Mouse (Mus musculus) left cerebral cortex, postnatal 14 days (tissue): ENCODE data around the gene Timd2. TPM values are rescaled to one million over a fixed set of nuclear protein-coding genes. Genes with fewer than 3 reads are reported as not detected.
"Not testable (repeated sequence)": the region's sequence is repeated elsewhere in the genome, so short reads cannot be mapped to it uniquely, and the experiment has no call there.

Experiments used
- DNase-seq, 2 experiments: peaks; one replicate each; pipeline ENCODE4 v3.0.0; 2021 to 2022; ENCODE audit warnings: low spot score in 2 of 2, mixed read lengths in 1 of 2
- intact Hi-C: fragments of 180-260 bp; cut with DNase I; formaldehyde crosslinking; loops from one replicate; pipeline ENCODE4 v1.15.1; 2025
- long read RNA-seq, 2 experiments: library from polyadenylated mRNA; stranded (forward); transcript quantifications; one replicate each; pipeline ENCODE4 v2.0.0; 2021
- total RNA-seq, 2 experiments: library from RNA; stranded (reverse); gene quantifications; 2 replicates each; pipeline ENCODE4 v1.2.3; 2021

Gene Timd2
- total RNA-seq, result not detected
- long read RNA-seq, experiment 1, result 0 reads
- long read RNA-seq, experiment 2, result 0 reads

DNA sequence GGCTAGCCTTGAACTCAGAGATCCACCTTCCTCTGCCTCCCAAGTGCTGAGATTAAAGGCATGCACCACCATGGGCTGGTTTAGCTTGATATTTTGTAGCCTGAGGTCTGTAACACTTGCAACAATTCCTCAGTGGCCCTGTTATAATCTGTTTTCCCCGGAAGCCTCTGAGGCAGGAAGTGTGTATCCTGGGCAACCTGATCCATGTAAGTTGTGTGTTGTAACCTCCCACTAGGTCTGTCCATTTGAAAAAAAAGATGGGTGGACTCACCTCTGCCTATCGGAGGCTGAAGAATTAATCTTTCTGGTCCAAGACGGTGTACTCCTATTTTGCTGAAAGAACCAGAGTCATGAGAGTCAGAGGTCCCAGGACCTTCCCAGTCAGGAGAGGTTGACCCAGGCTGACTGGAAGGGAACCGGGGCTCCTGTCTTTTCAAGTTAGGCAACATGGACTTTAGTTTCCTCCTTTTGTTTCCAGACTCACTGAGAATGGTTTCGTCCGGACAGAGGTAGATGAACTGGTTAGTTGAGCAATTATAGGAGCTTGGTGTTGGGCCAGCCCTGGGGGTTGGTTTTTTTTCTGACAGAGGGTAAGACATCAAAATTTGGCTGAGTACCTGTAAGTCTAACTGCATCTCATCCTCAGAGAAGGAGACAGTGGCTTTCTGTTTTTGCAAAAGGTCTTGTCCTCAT is at the start of gene Timd2:
TSS of gene Timd2 (minus strand) at position 398 of the 693 bp plus-strand sequence.
- intact Hi-C loops, result no loop called here
- DNase-seq, result no peak

DNA sequence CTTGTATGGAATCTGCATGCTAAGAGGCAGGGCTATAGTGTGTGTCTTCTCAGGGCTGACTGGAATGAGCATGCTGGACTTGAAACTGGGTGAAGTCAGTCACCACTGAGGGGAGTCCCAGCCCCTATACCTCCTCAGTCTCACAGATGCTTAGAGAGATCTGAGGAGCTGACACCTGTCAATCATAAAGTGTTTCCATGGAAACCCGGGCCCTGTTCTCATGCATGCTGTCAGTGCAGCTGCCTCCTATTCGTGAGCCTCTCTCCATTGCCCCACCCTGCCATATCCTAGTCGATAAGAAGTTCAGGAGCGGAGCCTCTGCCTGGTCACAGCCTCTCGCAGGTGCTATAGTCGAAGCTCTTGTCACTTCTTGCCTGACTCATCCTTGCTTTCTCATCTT is 48.9 kb upstream of the Timd2 start:
- intact Hi-C loops, DNase-seq: not testable (repeated sequence)

DNA sequence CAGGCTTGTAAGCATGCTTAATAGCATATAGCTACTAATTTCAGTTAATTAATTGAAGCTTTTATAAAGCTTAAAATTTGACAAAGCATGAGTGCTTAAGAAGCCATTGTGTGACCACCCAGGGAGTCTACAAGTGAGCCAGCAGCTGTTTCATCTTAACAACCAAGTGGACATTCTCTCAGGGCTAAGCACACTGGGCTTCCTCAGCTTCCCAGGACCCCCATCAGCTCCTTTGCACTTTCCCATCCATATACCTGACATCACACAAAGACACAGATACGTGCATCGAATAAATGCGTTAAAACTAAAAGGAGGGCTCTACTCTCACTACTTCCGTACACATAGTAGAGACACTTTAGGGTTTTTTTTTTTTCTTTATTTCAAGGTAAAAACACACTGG is 47.8 kb upstream of the Timd2 start:
- intact Hi-C loops, result no loop called here
- DNase-seq, result no peak

DNA sequence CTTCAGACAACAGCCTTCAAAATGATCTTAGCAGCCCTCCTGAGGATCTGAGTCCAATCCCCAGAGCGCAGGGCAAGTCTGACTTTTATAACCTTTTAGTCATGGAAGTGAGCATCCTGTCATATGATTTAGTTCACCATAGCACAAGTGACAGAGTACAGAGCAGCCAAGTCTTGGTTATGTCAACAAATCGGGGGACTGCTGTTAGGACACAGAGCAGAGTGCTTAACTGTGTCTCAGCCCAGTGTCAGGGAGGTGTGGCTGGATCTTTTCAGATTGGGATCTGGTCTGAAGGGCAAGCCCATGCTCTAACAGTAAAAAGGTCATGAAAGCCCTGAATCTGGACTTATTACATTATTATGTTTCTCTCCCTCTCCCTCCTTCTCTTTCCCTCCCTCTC is 46.8 kb upstream of the Timd2 start:
- DNase-seq, result no peak
- intact Hi-C loops, result no loop called here

DNA sequence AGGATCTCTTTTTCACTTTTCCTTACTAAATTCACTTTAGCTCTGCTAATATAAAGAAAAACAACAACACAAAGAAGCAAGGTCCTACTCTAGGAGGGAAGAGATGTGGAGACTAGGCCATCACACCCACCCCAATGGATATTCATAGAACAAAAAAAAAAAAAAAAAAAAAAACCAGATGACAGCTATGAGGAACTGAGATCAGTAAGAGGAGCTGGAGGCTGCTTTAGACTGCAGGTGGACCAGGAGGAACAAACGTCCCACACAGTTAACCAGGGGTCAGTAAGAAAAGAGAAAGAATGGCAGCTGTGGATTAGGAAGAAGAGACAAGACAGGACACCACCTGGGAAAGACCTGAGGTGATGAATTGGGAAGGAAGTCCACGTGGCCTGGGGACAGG is 41.1 kb upstream of the Timd2 start:
- DNase-seq, result no peak
- intact Hi-C loops, result no loop called here

DNA sequence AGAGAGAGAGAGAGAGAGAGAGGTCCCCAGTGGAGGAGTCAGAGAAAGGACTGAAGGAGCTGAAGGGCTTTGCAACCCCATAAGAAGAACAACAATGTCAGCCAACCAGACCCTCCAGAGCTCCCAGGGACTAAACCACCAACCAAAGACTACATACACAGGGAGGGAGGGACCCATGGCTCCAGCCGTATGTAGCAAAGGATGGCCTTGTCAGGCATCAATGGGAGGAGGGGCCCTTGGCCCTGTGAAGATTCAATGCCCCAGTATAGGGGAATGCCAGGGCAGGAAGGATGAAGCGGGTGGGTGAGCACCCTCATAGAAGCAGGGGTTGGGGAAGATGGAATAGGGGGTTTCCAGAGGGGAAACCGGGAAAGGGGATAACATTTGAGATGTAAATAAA is 34.9 kb upstream of the Timd2 start:
- intact Hi-C loops, result no loop called here
- no peak for DNase-seq

DNA sequence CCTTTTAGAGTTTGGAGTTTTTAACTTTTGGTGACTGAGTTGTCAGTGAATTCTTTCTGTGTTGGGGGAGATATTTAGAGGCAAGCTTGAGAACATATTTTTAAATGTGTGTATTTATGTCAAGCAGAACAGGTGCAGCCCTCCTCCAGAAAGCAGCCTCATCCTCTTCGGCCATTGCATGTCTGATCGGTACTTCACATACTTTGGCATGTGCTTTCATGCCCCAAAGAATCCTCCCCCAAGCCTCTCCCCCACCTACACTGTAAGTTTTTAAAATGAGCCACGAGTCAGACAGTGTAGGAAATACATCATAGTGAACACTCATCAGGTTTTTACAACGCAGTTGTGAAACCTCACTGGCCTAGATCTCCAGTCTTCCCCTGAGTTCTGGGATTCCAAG is 34.0 kb upstream of the Timd2 start:
- intact Hi-C loops, result no loop called here
- DNase-seq, result no peak

DNA sequence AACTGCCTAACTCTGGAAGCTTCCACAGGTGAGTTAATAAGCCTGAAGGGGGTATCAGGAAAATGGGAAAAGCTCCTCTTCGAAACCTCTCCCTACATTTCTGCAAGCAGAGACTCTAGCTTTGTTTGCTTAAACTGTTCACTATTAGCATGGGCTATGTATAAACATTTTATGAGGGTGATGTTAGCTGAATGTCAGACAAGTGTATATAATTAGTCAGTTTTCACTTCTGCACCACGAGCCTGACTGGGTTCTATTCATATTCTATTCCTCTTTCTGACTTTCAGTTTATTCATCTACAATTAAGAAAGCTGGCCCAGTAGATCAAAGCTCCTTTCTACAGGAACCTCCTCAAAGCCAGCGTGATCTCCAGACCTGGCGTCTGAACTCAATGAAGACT is 32.6 kb upstream of the Timd2 start:
- intact Hi-C loops, result no loop called here
- DNase-seq, result no peak

DNA sequence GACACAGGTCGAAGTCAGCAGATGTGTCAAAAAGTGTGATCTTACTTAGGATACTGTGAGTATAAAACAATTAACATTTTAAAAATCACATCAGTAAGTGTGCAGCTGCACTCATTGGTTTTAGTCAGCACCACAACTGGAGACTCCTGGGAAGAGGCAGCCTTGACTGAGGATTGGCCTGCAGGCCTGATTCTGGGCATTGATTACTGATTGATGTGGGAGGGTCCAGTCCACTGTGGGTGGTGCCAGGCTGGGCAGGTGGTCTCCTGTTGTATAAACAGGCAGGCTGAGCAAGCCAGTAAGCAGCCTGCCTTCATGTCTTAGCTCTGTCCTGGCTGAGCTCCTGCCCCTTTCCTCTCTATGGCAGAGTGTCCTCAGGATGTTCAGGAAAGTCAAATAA is 28.2 kb upstream of the Timd2 start, which contains the start of gene Havcr1:
TSS of gene Havcr1 (plus strand) at position 5 of the 400 bp plus-strand sequence.
- intact Hi-C loops, DNase-seq: not testable (repeated sequence)

DNA sequence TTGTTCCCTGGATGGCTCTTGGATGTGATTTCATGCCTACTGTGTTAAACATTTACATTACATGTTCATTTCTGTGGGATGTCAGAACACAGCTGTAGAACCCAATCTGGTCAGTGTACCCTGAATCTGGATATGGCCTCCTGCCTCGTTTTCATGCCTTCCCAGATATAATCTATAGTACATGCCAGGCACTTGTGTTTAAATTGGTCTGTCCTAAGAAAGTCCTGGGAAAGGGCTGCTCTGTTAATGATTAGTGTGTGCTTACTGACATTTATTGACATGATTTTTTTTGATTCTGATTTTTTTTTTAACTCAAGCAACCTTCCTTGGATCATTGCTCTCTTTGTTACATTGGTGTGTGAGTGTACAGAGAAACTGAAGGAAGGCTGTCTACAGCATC is 27.8 kb upstream of the Timd2 start:
- intact Hi-C loops, result no loop called here
- DNase-seq, result no peak

DNA sequence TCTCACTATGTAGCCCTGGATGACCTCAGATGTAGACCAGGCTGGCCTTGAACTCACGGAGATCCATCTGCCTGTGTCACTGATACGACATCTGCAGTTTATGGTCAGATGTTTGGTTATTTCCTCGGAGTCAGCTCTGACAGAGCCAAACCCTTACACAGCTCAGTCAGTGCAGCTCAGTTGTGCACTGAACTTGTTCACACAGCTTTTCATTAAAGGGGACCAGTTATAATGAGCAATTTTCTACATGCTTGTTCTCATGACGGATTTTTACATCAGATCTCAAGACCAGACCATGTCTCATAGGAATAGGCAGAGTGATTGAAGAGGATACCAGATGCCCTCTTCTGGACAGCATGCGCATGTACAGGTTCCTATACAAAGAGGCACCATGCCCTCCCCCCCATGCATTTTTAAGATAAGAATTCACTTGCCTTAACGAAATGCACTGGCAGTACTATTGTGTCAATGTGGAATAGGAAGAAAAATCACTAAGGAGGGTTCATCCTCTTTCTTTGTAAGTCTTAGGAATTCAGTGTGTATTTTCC is 26.5 kb upstream of the Timd2 start:
- DNase-seq, result peak; percentile 34 to 55

DNA sequence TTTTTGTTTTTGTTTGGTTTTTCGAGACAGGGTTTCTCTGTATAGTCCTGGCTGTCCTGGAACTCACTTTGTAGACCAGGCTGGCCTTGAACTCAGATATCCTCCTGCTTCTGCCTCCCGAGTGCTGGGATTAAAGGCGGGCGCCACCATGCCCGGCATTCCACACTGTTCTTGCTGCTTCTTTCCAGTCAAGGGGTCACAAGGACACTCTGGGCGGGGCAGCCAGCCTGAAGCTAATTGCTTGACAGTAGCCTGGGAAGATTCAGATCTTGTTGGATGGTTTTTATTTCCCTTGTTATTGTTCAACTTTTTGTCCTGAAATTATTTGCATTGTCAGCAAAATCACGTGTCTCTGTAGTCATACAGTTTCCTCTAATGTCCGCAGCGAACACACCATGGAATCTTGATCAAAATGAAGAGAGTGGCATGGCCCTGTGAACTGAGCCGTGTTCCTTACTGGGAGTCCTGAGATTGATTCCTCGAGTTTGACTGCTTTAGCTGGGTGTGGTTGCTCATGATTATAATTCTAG is 24.7 kb upstream of the Timd2 start:
- no peak for DNase-seq
- intact Hi-C loops, result loop anchor here (2.0 kb wide), 1 partner anchor 287 kb away; no protein-coding TSS in a partner anchor

More for the DNA sequence above, 26.5 kb upstream of the Timd2 start:
- intact Hi-C loops, result loop anchor here (2.0 kb wide), 1 partner anchor 289 kb away; no protein-coding TSS in a partner anchor

DNA sequence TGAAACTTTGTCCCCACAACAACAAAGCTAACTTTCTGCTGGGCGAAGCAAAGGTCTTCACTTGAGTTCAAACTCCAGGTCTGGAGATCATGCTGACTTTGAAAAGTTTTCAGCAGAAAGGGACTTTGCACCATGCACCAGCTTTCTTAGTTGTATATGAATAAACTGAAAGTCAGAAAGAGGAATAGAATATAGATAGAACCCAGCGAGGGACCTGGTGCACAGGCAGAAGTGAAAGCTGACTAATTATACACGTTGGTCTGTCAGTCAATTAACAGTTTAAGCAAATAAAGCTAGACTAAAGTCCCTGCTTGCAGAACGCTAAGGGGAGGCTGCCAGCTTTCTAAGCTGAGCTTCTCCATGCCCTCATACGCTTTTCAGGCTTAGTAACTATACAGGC is 8.0 kb downstream of the Timd2 start:
- no peak for DNase-seq
- intact Hi-C loops, result no loop called here

DNA sequence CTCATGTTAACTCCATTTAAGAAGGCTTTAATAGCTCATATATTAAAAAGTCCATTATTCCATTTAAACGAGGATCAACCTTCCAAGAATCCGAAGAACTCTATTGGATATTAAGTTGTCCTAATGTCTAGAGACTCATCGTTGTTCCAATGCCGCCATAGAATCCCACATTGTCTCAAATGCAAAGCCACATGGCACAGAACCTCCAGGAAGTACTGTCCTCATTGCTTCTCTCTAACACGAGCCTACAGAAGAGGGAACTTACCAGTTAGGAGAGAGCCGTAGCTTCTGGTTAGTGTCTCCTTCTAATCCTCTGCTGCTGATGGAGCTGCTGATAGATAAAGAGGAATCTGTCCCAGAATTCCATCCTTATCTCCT is 8.6 kb downstream of the Timd2 start:
- intact Hi-C loops, result no loop called here
- no peak for DNase-seq

DNA sequence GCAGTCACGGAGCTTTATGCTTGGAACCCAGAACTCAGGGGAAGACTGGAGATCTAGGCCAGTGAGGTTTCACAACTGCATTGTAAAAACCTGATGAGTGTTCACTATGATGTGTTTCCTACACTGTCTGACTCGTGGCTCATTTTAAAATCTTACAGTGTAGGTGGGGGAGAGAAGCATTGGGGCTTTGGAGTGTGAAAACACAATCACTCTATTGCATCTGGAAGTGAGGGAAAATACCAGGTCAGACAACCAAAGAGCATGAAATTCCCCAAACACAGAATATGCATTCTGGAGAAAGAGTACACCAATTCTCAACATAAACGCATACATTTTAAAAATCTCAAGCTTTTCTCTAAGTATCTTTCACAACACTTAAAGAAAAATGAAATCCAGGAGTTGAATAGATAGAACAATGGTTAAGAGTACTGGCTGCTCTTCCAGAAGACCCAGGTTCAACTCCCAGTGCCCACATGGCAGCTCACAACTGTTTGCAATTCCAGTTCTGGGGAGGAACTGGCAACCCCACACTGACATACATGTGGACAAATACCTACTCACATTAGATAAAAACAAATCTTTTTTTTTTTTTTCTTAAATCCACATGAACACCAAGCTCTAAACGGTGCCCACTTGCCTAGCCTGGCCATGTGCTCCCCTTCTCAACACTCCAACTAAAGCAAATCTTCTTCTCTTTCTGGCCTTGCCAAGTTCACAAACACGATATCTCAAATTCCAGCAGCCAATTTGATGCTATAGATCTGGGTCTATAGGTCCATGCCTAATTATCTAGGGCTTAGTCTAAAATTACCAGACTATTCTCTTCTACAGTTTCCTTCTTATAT is 9.2 kb downstream of the Timd2 start:
- no peak for DNase-seq
- intact Hi-C loops, result no loop called here

DNA sequence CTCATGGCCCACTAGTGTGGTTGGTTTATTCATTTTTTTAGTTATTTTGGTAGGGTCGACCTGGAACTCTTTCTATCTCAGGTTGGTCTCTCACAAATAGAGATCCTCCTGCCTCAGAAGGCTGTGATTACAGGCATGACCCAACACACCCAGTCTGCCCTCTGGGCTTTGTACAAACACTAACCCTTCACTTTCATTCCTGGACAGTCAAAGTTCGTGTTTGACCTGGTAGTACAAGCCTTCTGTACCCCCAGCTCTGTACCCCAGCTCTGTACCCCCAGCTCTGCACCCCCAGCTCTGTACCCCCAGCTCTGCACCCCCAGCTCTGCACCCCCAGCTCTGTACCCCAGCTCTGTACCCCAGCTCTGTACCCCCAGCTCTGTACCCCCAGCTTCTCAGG is 11.0 kb downstream of the Timd2 start:
- intact Hi-C loops, DNase-seq: not testable (repeated sequence)

DNA sequence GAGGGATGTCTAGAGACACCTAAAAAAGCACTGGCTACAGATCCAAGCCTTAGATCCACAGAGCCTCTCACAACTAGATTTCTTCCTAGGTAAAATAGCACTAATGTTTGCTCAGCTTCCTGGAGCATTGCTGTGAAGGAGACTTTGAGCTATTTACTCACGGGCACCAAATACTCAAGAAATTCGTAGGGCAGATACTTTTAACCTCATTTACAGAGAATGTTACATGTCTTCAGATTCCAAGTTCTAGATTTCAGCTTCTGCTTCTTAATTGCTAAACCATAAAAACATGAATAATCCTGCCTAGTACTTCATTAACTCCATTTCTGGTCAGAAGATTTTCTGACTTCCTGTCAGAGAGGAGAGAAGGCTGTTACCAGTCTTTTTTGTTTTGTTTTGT is 16.7 kb downstream of the Timd2 start:
- intact Hi-C loops, result no loop called here
- DNase-seq, result no peak

DNA sequence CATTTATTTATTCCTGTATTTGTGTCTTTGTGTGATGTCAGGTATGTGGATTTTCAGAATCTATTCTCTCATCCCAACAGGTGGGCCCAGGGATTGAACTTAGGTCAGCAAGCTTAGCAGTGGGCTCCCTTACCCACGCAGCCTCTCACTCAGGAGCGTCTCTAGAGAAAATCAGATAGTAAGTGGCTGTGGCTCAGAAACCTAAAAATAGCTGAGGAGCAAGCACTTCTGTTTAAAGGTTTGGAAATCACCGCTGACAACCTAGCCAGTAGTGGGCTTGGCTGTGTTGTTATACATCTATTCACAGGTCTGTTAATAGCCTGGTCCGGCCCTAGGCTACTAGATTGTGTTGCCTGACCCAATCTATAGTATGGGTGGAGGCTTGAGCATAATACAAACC is 23.1 kb downstream of the Timd2 start:
- DNase-seq, result no peak
- intact Hi-C loops, result no loop called here

DNA sequence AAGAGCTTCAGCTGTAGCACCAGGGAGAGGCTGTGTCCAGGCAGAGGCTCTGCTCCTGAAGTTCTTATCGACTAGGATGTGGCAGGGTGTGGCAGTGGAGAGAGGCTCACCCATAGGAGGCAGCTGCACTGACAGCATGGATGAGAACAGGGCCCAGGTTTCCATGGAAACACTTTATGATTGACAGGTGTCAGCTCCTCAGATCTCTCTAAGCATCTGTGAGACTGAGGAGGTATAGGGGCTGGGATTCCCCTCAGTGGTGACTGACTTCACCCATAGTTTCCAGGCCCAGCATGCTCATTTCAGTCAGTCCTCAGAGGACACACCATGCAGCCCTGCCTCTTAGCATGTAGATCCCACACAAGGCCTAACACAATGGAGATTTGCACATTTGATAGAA is 24.0 kb downstream of the Timd2 start:
- no peak for DNase-seq
- intact Hi-C loops, result no loop called here

DNA sequence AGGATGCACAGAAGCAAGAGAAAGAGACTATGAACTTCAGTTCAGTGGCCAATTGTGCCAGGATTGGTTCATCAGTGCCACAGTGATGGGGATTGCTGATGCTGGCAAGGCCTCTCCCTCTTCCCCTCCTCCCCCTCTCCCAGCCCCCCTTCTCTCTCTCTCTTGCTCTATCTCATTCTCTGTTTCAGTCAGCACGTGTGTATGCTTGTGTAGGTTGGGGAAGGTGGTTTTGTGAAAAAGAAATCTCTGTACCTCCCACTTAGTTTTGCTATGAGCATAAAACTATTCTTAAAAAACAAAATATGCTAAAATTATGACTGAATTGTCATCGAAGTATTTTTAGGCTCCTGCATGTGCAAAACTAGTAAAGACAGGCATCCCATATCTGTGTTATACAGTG is 38.9 kb downstream of the Timd2 start:
- no peak for DNase-seq
- intact Hi-C loops, result no loop called here
